Mouse (Mus musculus) stomach, embryonic 15.5 days (tissue): ENCODE data around the gene Gcn1l1. TPM values are rescaled to one million over a fixed set of nuclear protein-coding genes. Genes with fewer than 3 reads are reported as not detected.

Source experiments
- ATAC-seq: fragments of 200-750 bp; cut with Nextera tagmentation; 2 replicates; pipeline ENCODE4 v1.8.0; 2017; ENCODE audit warnings: low read depth, moderate number of reproducible peaks, moderate TSS enrichment; ENCODE audit not compliant: insufficient read depth, low FRiP score
- H3K27ac ChIP-seq: fragments of 300-500 bp; sonication (generic); 2 replicates; pipeline ENCODE4 v1.5.1; 2015; ENCODE audit warnings: mild to moderate bottlenecking, inconsistent platforms
- H3K27me3 ChIP-seq: fragments of 300-500 bp; sonication (generic); replicated peaks from 2 replicates; pipeline ENCODE4 v1.6.1; 2015; ENCODE audit warnings: inconsistent platforms
- H3K36me3 ChIP-seq: fragments of 300-500 bp; sonication (generic); 2 replicates; pipeline ENCODE4 v1.6.1; 2015; ENCODE audit warnings: inconsistent platforms
- H3K4me1 ChIP-seq: fragments of 300-500 bp; sonication (generic); 2 replicates; pipeline ENCODE4 v1.6.1; 2015; ENCODE audit warnings: inconsistent platforms
- H3K4me2 ChIP-seq: fragments of 300-500 bp; sonication (generic); 2 replicates; pipeline ENCODE4 v1.6.1; 2015; ENCODE audit warnings: mild to moderate bottlenecking, inconsistent platforms
- H3K4me3 ChIP-seq: fragments of 300-500 bp; sonication (generic); replicated peaks from 2 replicates; pipeline ENCODE4 v1.5.1; 2015; ENCODE audit warnings: inconsistent platforms
- H3K9ac ChIP-seq: fragments of 300-500 bp; sonication (generic); 2 replicates; pipeline ENCODE4 v1.6.1; 2015; ENCODE audit warnings: inconsistent platforms
- H3K9me3 ChIP-seq: fragments of 300-500 bp; sonication (generic); 2 replicates; pipeline ENCODE4 v1.6.1; 2016; ENCODE audit warnings: inconsistent platforms
- WGBS: fragments of 180-500 bp; shearing (Covaris S2); methylation state at CpG from one replicate; pipeline ENCODE4 v1.1.7; 2015; 5-methylcytosine and 5-hydroxymethylcytosine counted together
- polyA plus RNA-seq: library from polyadenylated mRNA; unstranded; fragments of >200 nt; fragmentation: Nextera tagmentation; extraction: Ambion mirVana; gene quantifications from 2 replicates; pipeline ENCODE4 v1.2.1, GENCODE M21; 2015

Gcn1l1 gene
- polyA plus RNA-seq, 1 experiment from 2014 or later, result 34.9 TPM

DNA sequence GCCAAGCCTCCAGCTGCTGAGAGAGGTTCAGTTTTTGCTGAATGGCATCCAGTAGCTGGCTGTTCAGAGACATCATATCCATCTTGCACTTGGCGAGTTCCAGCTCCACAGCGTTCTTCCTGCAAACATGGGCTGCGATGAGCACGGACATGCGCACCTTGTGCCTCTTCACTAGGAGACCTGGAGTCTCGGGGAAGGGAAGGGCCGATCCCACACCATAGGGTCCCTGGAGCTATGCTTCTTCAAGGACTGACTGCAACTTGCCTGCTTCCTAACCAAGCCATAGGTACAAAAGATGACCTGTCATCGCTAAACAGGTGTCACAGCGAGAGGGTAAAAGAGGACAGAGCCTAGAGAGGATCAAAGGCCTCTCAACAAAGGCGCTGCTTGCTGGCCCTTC, 86.8 kb downstream of the Gcn1l1 start:
- Histone ChIP-seq H3K36me3 (peaks cover 5% of the 10 kb centered on the region), H3K4me3 (no peak overlapping the region), H3K4me2 (peak overlapping the region; percentile 58), H3K9ac (no peak overlapping the region), H3K9me3 (no peaks in the 10 kb centered on the region), H3K27me3 (no peaks in the 10 kb centered on the region), H3K4me1 (peaks cover 9% of the 10 kb centered on the region; the same call in 1 of the 2 replicates), H3K27ac (no peak overlapping the region)
- WGBS, result 89% methylated on average over 10 of the region's 10 CpGs
- ATAC-seq, result no peak

DNA sequence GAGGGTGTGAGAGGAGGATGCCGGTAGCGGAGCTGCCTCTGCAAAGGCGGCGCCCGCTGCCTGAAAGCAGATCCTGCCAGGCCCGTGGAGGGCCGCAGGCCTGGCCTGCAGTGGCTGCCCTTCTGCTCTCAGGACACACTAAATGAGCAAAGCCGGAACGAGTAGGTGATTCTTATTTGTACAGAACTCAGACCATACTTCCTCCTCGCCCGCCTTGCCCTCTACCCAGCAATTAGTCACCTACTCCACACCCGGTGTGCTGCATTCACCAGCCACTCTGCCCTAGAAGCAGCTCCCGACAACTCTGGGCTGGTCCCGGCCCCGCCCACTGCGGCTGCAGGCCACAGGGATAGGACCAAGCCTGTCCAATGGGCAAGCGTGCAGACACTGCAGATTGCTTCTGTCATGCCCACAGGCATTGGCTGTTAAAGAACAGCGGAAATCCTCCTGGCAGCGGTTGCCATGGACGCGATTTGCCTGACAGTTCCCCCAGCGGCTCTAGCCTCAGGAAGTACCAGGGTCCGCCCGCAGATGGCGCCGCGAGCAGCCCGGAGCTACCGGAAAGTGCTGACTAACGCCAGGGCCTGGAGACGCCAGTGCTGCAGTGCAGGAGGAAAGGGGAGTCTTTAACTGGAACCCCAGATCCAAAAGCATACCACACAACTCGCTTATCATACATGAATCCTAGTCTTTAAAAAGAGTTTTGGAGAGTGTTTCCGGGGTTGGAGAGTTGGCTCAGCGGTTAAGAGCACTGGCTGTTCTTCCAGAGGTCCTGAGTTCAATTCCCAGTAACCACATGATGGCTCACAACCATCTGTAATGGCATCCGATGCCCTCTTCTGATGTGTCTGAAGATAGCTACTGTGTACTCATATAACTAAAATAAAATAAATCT, 87.9 kb downstream of the Gcn1l1 start:
- Histone ChIP-seq H3K36me3 (no peaks in the 10 kb centered on the region), H3K4me1 (peaks cover 9% of the 10 kb centered on the region; the same call in 1 of the 2 replicates), H3K4me2 (peak overlapping the region; percentile 58), H3K4me3 (peak overlapping the region; percentile 43), H3K9me3 (no peaks in the 10 kb centered on the region), H3K9ac (peak overlapping the region; percentile 16; the same call in 1 of the 2 replicates), H3K27ac (peak overlapping the region; percentile 72), H3K27me3 (no peaks in the 10 kb centered on the region)
- 3% methylated on average over 35 of the region's 35 CpGs for WGBS
- peak; percentile 100 for ATAC-seq

DNA sequence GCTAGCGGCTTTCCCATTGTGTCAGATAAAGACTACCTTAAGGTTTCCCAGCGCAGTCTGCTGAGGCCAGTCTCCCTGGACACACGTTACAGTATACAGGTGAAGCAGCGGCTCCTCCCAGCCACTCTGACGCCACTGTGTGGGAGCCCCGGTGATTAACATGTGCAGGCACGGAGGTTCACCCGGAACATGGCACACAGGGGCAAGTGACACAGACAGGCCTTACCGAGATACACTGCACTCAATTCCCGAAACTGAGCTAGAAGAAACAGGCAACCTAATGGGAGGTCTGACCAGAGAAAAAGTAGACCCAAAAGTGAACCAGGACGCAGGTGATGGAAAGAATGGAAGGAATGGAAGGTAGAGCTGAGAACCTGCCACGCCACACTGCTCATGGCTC, 88.7 kb downstream of the Gcn1l1 start:
- Histone ChIP-seq H3K27ac (no peak overlapping the region), H3K4me3 (no peak overlapping the region)
- ATAC-seq, result no peak

DNA sequence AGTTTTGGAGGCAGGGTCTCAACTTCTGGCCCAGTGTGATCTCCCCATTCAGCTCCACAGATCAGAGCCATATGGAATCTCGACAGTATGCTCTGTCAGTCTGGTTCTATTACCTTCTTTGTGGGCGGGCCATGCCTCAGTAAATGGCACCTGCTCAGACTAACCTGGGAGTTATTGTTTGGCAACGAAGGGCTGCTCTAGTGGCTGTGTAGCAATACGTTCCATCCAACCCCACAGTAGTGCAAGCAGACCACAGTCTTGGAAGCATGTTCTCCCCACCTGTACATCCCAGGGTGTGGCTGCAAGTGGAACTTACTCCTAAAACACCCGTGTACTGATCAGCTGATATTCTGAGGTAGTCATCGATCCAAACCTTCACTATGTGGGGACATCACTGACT, 91.6 kb downstream of the Gcn1l1 start:
- no peak for ATAC-seq
- Histone ChIP-seq H3K27ac (no peak overlapping the region), H3K9ac (no peak overlapping the region), H3K4me3 (no peak overlapping the region), H3K27me3 (no peaks in the 10 kb centered on the region), H3K4me1 (peaks cover 7% of the 10 kb centered on the region; the same call in 1 of the 2 replicates), H3K9me3 (no peaks in the 10 kb centered on the region), H3K36me3 (no peaks in the 10 kb centered on the region), H3K4me2 (no peak overlapping the region)
- WGBS, result 59% methylated on average over 6 of the region's 6 CpGs

More for the DNA sequence above, 88.7 kb downstream of the Gcn1l1 start:
- no peak overlapping the region for H3K4me2 ChIP-seq
- 85% methylated on average over 12 of the region's 12 CpGs for WGBS
- H3K4me1 ChIP-seq, result peaks cover 9% of the 10 kb centered on the region; the same call in 1 of the 2 replicates
- H3K27me3 ChIP-seq, result no peaks in the 10 kb centered on the region
- no peak overlapping the region for H3K9ac ChIP-seq
- no peaks in the 10 kb centered on the region for H3K36me3 ChIP-seq
- no peaks in the 10 kb centered on the region for H3K9me3 ChIP-seq

DNA sequence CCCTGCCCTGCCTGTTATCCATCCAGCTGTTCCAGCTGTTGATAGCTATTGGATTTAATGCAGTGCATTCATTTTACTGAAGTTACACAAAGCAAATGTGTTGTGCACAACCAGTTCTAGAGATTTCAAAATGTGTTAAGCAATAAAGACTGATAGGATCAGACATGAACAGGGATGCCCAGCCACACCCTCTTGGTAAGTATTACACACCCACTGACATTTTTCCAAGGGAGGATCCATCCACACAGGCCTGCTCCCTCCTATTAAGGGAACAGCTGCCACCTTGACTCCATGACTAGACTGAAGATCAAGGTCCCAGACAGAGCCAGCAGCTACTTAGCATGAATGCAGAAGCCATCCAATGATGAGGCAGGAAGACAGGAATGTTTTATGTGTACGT, 92.2 kb downstream of the Gcn1l1 start:
- 71% methylated on average over 1 of the region's 1 CpGs for WGBS
- no peak for ATAC-seq
- Histone ChIP-seq H3K4me3 (no peak overlapping the region), H3K4me1 (peaks cover 1% of the 10 kb centered on the region; the same call in 1 of the 2 replicates), H3K27ac (no peak overlapping the region), H3K4me2 (no peak overlapping the region), H3K27me3 (no peaks in the 10 kb centered on the region), H3K9me3 (no peaks in the 10 kb centered on the region), H3K9ac (no peak overlapping the region), H3K36me3 (no peaks in the 10 kb centered on the region)

DNA sequence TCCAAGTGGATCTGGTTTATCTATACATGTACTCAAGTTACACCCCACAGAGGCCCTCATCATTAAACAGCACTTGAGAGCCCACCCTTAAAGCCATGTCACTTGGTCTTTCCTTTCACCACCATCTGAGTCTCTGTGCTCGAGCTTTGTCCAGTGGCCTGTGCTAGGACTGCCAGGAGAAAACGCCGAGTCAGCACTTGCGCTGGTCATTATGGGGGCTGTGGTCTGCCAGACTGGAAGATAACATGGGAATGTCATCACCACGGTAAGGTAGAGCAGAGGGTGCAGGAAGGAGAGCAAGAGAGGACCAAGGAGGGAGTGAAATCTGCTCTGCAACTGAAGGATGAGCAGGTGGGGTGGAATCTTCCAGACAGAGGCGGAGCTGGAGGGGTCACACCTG, 93.3 kb downstream of the Gcn1l1 start:
- ATAC-seq, result no peak
- no peak overlapping the region for H3K4me2 ChIP-seq
- no peaks in the 10 kb centered on the region for H3K9me3 ChIP-seq
- no peak overlapping the region for H3K4me3 ChIP-seq
- H3K27ac ChIP-seq, result no peak overlapping the region
- WGBS, result 78% methylated on average over 6 of the region's 6 CpGs
- no peak overlapping the region for H3K9ac ChIP-seq
- no peaks in the 10 kb centered on the region for H3K4me1 ChIP-seq
- H3K27me3 ChIP-seq, result no peaks in the 10 kb centered on the region
- no peaks in the 10 kb centered on the region for H3K36me3 ChIP-seq

DNA sequence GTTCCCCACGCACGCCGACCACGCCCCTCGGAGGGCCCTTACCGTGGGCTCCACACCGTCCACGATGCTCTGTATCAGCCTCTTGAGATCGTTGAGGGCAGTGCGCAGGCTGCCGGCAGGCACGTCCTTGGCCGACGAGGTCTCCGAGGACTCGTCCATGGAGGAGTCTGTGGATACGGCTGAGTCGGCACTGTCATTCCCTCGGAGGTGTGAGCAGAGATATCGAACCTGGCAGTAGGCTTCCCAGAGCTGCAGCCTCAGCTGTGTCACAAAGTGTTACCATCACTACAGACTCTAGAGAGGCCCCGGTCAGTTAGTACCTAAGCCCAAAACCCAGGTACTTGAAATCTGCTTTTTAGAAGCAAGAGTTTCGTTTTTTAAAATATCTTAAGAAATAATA, 97.6 kb downstream of the Gcn1l1 start:
- Histone ChIP-seq H3K36me3 (no peaks in the 10 kb centered on the region), H3K27ac (no peak overlapping the region), H3K9me3 (no peaks in the 10 kb centered on the region), H3K9ac (no peak overlapping the region), H3K4me2 (no peak overlapping the region), H3K4me3 (no peak overlapping the region), H3K27me3 (no peaks in the 10 kb centered on the region), H3K4me1 (0 out of 2 replicates have a peak, but pooled peaks cover 3% of the 10 kb centered on the region)
- WGBS, result 78% methylated on average over 22 of the region's 22 CpGs
- ATAC-seq, result no peak

DNA sequence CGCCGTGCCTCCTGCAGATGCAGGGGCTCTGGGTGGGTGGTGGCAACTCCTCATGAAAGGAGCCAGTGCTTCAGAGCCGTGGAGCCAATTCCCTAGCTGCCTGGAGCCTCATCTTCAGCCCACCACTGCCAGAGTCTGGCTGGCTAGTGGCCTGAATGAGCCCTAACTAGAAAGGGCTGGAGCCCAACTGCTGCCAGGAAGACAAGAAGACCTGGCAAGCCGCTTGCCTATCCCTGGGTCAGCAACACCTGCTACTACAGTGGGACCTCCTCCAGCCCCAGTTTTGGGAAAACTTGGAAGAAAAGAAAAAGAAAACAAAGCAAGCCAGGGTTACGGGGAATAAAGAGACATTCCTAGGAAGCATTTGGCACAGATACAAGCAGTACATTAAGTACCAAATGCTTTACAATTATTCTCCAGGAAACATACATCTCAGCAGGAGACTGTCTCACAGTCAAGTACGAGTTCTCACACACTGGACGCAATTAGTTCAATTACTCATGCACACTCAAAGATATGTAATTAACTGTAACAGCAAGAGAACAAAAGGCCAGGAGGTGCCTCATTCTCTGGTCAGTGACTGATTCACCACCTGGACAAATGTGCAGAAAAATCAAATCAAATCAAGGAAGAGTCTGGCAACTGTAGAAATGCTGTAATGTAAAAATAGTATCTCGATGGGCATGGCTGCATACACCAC, 101.5 kb downstream of the Gcn1l1 start:
- Histone ChIP-seq H3K27me3 (no peaks in the 10 kb centered on the region), H3K4me1 (0 out of 2 replicates have a peak, but pooled peaks cover 7% of the 10 kb centered on the region), H3K27ac (no peak overlapping the region), H3K36me3 (no peaks in the 10 kb centered on the region), H3K9ac (no peak overlapping the region), H3K9me3 (no peaks in the 10 kb centered on the region), H3K4me3 (no peak overlapping the region), H3K4me2 (no peak overlapping the region)
- 63% methylated on average over 8 of the region's 8 CpGs for WGBS
- ATAC-seq, result no peak

DNA sequence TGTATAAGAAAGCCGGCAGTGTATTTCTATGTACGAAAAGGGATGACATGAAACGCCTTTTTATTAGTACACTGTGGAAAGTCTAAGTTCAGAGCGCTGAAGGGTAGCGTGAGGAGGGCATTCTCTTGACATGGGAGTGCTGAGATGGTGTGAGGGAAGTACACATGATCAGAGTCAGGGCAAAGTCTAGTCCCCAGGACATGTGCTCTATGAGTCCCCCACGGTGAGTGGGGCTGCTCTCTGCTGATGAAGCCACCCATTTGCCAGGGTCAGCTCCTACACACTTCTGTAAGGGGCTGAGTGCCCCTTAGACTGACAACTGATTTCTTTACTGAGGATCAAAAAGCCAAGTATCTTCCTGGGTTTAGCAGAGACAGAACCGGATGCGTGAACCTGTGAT, 102.2 kb downstream of the Gcn1l1 start:
- ATAC-seq, result no peak
- H3K4me1 ChIP-seq, result 0 out of 2 replicates have a peak, but pooled peaks cover 7% of the 10 kb centered on the region
- no peaks in the 10 kb centered on the region for H3K27me3 ChIP-seq
- no peaks in the 10 kb centered on the region for H3K36me3 ChIP-seq
- no peak overlapping the region for H3K4me2 ChIP-seq
- 80% methylated on average over 8 of the region's 8 CpGs for WGBS
- no peak overlapping the region for H3K9ac ChIP-seq
- H3K9me3 ChIP-seq, result no peaks in the 10 kb centered on the region
- no peak overlapping the region for H3K27ac ChIP-seq
- no peak overlapping the region for H3K4me3 ChIP-seq

DNA sequence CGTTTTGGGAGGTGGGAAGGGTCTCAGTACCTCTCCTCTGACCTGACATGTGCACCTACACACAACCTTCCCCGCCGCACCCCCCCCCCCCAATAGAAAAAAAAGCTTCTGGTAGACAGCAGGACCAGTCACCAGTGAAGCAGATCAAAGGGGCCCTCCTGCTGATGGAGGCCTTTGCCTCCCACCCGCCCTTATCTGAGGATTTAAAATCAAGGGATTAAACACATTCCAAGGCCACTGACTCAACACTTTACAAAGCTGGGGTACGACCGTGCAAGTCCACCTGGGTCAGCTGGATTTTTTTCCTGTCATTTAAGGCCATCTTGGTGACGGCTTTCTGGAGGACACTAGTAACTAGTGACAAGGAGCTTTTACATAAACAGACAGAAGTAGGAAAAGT, 102.8 kb downstream of the Gcn1l1 start:
- Histone ChIP-seq H3K4me3 (no peak overlapping the region), H3K27ac (no peak overlapping the region), H3K36me3 (no peaks in the 10 kb centered on the region), H3K4me2 (no peak overlapping the region), H3K4me1 (0 out of 2 replicates have a peak, but pooled peaks cover 7% of the 10 kb centered on the region), H3K9me3 (no peaks in the 10 kb centered on the region), H3K9ac (no peak overlapping the region), H3K27me3 (no peaks in the 10 kb centered on the region)
- no peak for ATAC-seq
- WGBS, result 15% methylated on average over 7 of the region's 7 CpGs

DNA sequence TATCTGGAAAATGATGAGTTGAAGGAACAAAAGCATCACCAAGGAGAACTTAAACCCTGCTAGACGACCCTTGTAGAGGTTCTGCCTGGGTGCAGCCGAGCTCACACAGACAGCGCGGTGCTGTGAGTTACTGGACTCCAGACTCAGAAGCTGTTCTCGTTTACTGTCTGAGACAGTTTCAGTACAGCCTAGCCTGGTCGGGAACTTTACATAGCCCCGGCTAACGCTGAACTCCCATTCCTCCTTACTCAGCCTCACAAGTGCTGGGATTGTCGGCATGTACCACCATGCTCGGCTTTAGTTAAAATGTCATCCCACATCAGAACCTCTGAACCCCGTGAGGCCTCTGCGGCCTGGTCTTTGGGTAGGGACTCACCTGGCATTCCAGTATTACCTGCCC, 103.9 kb downstream of the Gcn1l1 start:
- no peak overlapping the region for H3K4me2 ChIP-seq
- no peak overlapping the region for H3K27ac ChIP-seq
- H3K27me3 ChIP-seq, result no peaks in the 10 kb centered on the region
- no peak overlapping the region for H3K9ac ChIP-seq
- no peak for ATAC-seq
- no peak overlapping the region for H3K4me3 ChIP-seq
- H3K36me3 ChIP-seq, result no peaks in the 10 kb centered on the region
- WGBS, result 87% methylated on average over 12 of the region's 12 CpGs
- H3K4me1 ChIP-seq, result 0 out of 2 replicates have a peak, but pooled peaks cover 7% of the 10 kb centered on the region
- no peaks in the 10 kb centered on the region for H3K9me3 ChIP-seq

DNA sequence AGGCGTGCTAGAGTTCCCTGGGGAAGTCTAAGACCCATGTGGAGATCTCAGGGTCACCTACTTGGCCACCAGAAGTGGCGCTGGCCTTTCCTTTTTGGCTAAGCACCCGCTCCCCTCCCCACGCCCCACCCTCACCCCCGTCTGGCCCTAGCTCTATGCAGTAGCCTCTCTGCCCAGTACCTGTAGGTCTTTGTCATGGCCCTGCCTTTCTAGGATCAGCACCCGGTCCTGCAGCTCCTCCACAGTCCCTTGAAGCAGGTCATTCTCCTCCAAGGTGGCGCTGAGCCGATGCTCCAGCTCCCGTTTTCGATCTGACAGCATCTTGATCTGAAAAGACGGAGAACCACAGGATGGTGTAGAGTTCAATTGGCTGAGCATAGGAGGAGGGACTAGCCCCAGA, 104.9 kb downstream of the Gcn1l1 start:
- Histone ChIP-seq H3K9me3 (no peaks in the 10 kb centered on the region), H3K4me3 (no peak overlapping the region), H3K4me1 (0 out of 2 replicates have a peak, but pooled peaks cover 7% of the 10 kb centered on the region), H3K27ac (no peak overlapping the region), H3K27me3 (no peaks in the 10 kb centered on the region), H3K9ac (no peak overlapping the region), H3K4me2 (no peak overlapping the region), H3K36me3 (no peaks in the 10 kb centered on the region)
- 80% methylated on average over 11 of the region's 11 CpGs for WGBS
- ATAC-seq, result no peak
